Mouse (Mus musculus) right cerebral cortex, adult 18-20 months (tissue): Measurements from ENCODE around the gene Mblac1.

Source experiments
- DNase-seq: peaks from one replicate; pipeline ENCODE4 v3.0.0; 2022; ENCODE audit warnings: mixed read lengths

Gene Mblac1

DNA sequence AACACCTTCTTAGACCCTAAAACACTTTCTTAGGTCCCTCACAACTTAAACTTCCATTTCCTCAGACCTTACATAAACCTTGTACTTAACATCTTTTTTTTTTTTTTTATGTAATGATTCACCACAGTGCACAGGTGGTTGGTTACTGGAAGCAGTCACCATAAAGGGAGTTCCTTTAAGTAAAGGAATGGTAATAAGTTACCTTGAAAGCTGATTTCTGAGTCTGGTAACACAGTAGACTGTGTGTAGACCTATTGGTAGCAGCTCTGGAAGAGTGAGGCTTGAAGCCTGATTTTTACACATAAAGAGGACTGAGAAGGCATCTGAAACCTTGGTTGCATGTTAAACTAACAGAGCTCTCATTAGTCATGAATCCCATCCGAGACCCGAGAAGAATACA lies 25.8 kb downstream of the Mblac1 start:
- DNase-seq = no peak

DNA sequence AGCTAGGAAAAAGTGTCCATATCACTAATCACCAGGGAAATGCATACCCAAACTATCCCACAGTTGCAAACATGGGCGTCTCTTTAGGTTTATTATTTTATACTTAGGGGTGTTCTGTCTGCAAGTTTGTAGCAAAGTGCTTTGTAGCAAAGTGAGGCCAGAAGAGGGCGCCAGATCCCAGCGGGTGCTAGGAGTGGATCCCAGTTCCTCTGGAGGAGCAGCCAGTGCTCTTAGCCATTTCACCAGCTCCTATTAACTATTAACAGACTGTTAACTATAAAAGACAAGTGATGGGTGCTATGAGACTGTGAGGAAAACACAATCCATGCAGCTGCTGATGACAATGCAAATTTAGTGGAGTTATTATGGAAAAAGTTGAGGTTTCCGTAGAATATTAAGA lies 28.0 kb downstream of the Mblac1 start:
- peak; percentile 76 for DNase-seq

DNA sequence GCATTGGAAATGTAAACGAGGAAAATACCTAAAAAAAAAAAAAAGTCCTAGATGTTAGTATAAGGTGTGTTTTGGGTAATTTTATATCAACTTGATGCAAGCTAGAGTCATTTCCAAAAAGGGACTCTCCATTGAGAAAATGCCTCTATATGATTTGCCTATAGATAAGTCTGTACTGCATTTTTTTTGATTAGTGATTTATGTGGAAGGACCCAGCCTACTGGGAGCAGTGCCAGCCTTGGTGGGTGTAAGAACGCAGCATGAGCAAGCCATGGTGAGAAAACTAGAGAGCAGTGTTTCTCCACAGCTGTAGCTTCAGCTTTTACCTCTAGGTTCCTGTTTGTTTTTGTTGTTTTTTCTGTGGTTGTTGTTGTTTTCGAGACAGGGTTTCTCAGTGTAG lies 29.2 kb downstream of the Mblac1 start:
- DNase-seq = no peak

DNA sequence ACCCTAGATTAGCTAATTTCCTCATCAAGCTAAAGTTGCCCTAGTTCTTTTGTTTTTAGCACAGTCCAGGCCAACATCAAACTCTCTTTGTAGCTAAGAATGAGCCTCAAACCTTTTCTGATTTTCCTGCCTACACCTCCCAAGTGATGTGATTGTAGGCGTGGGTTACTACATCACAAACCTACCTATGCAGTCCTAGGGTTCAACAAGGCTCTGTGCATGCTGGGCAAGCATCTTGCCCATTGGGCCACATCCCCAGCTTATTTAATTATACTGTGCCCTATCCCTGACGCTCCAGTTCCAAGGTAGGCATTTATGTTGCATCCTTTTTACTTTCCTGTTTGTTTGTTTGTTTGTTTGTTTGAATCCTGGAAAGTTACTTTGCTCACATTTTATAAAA lies 31.6 kb downstream of the Mblac1 start, which contains the start of gene Nxpe5:
Nxpe5 (plus strand) TSS at position 199 of the 400 bp plus-strand sequence.
- no peak for DNase-seq

DNA sequence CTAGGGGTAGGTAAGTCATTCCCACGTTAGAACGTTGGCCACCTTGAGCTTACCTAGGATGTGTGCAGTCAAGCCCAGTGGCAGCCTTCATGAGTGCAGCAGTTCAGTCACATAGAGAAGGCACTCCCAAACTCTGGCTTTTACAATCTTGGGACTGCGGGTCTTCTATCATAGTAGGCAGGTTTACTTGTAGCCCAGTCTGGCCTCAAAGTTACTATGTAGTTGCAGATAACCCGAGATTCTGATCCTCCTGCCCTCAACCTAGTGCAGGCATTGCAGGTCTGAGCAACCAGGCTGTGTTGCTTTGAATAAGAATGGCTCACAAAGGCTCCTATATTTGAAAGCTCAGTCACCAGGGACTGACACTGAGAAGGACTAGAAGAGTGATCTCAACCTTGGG lies 32.4 kb downstream of the Mblac1 start:
- no peak for DNase-seq

DNA sequence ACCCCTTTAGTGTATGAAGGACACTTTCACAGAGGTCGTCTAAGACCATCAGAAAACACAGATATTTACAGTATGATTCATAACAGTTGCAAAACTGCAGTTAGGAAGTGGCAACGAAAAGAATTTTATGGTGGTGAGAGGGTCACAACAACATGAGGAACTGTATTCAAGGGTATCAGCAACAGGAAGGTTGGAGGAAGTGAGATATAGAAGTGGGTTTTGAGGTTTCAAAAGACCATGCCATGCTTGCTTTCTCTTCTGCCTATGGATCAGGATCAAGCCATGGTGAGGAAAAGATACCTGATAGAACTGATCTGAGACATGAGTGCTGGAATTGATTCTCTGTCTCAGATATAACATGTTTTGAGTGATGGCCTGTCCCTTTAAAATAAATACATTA lies 33.3 kb downstream of the Mblac1 start:
- no peak for DNase-seq

DNA sequence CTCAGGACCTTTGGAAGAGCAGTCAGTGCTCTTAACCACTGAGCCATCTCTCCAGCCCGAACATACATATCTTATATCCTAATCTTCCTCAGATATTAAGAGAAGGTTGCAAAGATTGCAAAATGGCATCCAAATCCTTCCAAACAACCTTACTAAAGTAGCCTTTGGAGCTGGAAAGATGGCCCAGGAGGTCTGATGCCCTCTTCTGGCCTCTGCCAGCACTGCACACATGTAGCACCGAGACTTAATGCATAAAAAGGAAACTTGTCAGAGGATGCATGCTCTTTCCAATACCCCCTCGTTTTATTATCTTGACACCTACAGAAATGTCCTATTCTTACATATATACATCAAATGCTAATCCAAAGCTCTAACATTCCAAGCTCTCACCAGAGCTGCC lies 33.9 kb downstream of the Mblac1 start:
- DNase-seq = peak; percentile 8

DNA sequence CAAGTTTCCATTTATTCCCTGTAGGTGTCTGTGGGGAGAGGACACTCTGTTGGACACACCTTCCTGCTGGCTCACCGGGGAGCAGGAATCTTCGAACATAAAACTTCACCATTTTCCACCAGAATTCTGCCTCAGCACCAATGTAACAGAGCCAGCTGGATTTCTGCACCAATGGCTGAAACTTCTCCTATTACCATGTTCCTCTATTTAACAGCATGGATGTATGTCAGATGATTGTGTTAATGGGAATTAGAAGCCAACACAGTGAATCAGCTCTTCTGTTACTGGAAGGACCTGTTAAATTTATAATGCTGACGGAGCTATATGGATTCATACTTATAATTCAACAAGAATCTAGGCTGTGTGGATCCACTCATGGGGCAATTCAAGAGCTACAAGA lies 35.4 kb downstream of the Mblac1 start:
- DNase-seq = no peak

DNA sequence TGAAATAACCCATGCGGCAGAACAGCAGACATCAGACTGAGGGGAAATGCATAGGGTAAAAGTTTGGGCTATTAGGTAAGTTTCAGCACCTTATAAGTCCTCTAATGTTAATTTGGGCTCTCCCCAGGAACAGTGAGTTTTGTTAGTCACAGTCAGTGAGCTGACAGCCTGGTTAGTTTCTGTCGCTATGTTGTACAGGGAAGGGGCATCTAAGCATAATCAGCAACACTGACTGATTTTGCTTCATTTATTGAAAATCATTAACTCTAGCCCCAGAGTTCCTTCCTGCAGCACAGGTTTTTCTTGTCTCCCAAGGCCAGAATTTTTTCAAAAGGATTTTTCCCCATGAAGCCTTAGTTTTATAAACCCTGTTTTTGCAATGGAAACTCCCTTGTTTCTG lies 39.7 kb downstream of the Mblac1 start:
- DNase-seq = no peak

DNA sequence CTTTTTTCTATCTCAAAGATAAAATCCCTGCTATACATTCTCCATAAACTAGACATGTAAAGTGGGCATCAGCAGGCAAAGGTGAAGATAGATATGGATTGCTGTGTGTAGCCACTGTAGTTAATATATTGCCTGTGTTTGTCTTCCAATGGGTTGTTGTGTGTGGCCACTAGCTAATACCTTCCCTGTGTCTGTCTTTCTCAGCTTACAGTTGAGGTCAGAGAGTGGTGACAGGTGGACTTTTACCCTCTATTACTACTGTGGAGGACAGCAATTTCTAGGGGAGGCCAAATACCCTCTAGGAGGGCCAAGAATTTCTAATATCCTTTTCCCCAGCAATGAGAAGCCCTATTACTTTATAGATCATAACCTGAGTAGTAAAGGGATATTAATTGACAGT lies 40.1 kb downstream of the Mblac1 start:
- DNase-seq = no peak

DNA sequence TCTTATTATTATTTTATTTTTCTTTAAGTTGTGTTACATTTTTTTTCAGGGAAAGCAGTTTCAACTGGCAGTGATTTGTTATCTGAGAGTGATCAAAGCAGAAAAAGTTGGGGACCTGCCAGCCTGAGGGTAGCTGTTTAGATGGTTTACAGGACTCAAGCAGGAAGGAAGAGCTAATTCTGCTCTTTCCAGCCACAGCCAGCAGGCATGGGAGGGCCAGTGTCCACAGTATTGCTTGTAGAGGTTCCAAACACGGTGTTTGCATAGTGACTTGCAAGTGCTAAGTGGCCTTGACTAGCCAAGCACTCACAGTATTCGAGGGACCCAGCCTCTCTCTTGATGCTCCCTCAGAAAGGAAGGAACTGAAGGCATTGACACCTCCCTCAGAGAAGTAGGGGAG lies 47.4 kb downstream of the Mblac1 start:
- DNase-seq = no peak
